Mouse (Mus musculus): ENCODE measurements around the gene Bak1.

The Bak1 gene

DNA sequence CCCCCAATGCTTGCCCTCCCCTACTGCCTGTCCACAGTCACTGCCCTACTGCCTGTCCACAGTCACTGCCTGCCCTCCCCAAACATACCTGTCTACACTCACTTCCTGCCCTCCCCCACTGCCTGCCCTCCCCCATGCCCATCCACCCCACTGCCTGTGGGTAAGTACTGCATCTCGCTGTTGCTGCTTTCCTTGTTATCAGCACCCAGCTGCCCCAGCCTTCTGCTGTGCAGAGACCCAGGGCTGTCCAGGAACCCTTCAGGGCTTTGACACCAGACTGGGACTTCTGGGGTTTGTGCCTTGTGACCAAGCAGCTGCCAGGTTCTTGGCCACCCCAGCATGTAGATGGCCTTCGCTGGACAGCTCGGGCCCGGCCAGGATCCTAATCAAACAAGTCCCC is 5.5 kb downstream of the Bak1 start:
- no peak for DNase-seq (ENCODE audit: extremely low spot score, low read depth, low spot score)

DNA sequence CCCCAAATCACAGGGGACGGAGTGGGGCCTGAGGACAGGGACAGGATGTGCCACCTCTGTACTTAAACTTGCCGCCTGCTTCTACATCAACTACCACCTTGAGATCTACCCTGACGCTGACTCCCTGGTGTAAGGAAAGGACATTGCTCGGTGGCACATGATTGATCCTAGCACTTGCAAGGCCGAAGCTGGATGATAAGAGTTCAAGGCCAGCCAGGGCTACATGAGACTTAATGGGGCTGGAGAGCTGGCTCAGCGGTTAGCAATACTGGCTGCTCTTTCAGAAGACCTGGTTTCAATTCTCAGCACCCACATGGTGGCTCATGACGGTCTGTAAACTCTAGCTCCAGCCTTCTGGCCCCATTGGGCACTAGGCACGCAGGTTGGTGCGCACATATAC is 7.1 kb downstream of the Bak1 start:
- DNase-seq (ENCODE audit: extremely low spot score, low read depth, low spot score), result no peak

DNA sequence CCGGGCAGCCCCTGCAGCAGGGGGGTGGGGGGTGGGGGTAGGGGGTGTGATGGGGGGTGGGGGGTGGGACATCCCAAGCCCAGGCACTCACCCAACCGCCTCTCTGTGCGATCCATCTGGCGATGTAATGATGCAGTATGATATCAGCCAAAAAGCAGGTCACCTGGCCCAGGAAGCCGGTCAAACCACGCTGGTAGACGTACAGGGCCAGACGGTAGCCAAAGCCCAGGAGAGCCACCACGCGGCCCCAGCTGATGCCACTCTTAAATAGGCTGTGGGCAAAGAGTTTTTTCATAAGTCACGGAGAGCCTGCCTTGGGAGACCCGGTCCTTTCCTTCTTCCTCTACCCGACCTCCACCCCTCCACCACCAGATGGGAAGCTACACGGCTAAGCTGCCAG is 7.7 kb downstream of the Bak1 start:
- no peak for DNase-seq (ENCODE audit: extremely low spot score, low read depth, low spot score)

DNA sequence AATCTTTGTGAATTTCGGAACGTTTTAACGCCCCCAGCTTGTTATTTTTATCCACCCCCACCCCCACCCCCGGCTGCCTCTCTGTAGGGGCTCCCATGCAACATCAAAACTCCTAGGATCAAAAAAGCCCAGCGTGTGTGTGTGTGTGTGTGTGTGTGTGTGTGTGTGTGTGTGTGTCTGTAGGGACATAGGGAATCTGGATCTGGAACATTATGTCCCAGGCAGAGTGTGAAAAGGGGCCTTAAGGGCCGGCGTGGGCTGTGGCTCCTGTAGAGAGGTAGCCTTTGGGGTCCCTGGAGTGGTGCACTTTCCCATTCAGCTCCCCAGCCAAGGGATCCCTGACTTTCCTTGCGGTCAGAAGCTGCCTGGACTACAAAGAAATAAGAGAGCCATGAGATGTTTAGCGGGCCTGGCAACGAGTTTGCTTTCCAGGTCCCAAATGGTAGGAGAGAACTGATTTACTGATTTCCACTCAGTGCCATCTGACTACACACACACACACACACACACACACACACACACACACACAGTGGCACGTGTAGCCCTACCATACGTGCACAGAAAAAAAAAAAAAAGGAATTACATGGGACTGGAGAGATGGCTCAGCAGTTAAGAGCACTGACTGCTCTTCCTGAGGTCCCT is 10.1 kb downstream of the Bak1 start:
- no peak for DNase-seq (ENCODE audit: extremely low spot score, low read depth, low spot score)

DNA sequence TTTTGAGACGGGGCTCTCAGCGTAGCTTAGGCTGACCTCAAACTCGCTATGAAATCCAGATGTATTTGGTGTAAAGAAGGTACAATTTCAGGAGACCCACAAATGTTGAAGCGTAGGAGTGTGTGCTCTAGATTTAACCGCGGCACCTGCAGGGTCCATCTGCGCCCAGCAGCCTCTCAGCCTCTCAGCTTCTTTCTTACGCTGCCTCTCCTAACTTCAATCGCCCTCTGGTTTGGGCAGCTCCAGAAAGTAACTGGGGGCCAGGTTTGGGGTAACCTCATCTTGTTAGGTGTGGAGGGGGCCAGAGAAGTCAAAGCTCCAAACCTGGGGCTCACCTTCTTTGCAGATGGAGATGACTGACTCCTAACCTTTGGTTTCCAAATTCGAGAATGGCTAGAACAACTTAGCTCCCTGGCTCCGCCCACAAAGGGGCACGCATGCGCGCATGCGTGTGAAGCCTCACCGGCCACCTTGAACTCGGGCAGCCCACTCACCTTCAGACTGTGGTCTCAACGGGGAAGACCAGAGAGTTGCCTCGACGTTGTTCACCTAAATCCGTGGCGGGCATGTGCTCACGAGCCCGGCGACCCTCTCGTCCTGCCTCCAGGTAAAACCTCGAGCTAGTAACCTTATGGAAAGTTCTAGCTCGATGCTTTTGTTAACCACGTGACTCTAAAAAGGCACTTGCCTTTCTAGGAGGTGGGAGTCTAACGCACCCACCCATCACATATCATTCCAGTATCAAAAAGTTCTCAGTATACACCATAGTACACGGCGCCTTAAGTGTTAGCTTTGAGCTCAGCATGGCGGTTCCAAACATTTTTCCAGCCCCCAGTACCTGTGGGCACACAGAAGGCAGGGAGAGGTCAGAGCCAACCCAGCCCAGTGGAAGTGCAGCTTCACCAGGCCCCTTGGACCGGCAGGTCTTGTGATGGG is 11.0 kb downstream of the Bak1 start:
- peak; percentile 82 for DNase-seq (ENCODE audit: extremely low spot score, low read depth, low spot score)

DNA sequence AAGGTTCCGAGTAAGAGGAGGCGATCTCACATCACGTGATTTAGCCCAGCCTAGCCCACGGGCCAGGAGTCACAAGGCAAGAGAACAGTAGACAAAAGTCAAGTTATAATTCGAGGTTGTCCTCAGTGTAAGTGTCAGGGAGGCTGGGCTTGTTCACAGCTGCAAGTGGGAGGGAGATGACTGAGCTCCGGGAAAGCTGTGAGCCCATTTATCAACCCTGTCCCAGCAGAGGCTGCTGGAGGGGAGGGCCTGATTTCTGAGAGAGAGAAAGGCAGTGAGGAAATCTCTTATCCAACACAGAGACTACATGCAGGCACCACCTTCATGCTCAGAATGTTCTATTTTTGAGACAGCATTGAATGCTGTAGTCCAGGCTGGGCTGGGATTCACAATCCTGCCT is 15.9 kb downstream of the Bak1 start:
- DNase-seq (ENCODE audit: extremely low spot score, low read depth, low spot score), result no peak

DNA sequence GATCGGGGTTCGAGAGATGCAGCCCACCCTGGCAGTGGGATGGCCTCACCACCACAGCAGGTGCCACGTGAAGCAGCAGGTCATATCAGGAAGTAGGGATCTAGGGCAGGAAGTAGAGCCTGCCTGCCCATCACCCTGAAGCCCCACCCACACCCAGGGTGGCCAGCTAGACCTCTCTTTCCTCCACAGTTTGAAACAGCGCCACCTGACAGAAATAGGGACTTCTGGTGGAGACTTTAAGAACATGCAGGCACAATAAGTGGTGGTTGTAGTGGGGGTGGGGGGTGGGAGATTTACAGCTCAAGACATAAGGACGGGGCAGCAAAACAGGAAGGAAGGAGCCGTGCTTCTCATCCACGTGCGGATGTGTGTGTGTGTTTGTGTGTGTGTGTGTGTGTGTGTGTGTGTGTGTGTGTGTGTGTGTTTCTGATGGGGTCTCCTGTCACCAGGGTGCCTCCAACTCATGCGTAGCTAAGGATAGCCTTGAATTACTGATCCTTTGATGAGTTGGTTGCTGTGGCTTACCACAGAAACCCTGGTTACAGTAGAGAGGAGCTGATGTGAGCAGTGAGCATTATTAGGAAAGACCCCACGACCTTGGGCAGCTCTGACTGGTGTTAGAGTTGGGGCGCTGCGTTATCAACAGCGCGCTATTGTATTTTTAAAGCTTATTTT is 16.7 kb downstream of the Bak1 start:
- DNase-seq (ENCODE audit: extremely low spot score, low read depth, low spot score), result no peak

DNA sequence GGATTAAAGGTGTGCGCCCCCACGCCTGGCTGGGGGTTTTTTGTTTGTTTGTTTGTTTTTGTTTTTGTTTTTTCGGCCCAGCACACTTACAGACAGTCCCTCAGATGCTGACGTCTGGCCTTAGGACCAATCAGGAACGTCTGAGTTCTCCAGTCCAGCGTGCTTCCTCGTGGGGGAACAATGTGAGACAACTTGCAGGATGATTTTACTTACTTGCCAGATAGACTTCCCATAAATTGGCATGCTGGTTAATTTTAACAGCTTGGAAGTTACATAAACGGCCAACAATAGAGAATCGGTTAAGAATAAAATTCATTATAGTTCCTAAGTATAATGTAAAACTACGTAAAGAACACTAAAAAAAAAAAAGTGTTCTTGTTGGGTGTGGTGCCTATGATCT is 17.6 kb downstream of the Bak1 start:
- no peak for DNase-seq (ENCODE audit: extremely low spot score, low read depth, low spot score)

DNA sequence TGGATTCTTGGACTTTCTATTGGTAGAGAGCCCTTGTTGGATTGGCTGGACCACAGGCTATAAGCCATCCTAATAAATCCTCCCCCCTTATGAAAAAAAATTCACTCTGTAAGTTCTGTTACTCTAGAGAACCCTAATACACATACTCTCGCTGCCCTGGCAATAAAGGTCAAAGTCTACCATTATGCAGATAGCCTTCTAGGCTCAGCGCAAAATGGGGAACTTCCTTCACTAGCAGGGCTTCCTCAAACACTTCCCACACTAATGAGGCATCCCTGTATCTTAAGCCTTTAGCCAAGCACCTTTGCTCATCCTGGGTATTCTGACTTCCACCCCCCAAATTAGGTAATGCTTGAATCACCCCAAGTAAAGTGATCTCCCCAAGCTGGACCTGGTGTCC is 20.5 kb downstream of the Bak1 start:
- no peak for DNase-seq (ENCODE audit: extremely low spot score, low read depth, low spot score)

DNA sequence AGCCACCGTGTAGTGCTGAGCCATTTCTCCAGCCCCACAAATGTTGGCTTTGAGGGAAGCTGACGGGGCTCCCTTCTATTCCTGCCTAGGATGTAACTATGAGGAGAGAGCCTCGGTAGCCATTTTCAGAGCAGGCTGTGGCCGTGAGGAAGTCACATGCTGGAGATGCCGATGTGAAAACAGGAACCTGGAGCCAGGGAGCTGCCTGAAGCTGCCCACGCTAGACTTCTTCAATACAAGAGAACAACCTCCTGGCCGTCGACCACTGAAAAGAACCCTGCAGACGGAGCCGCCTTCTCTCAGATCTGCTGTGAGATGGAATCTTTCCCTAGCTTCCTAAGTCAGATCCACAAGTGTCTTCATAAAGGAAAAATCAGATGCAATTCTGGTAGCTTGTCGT is 23.2 kb downstream of the Bak1 start:
- no peak for DNase-seq (ENCODE audit: extremely low spot score, low read depth, low spot score)

DNA sequence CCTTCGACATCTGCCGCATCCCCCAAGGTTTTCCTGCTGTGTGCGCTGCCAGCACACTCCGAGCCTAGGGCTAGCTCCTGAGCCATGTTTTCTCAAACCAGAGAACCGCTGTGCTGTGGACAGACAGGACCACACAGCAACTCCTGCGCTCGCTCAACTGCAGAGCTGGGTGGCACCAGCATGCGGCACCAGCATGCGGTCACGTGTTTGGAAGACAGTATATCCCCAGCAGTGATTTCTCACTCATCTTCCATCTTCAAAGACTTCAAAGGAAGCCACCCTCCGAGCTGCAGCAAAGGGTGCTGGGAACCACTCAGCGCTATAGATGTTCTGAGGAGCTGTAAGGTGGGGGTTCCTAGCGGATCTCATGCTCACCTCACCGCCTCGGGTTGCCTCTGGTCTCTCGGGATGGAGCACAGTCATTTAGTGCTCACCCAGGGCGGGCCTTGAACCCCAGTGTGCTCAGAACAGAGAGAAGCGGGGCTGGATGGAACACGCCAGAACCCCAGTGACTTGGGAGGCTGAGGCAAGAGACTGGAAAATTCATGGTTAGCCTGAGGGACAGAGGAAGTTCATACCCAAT is 23.8 kb downstream of the Bak1 start:
- DNase-seq (ENCODE audit: extremely low spot score, low read depth, low spot score), result no peak

DNA sequence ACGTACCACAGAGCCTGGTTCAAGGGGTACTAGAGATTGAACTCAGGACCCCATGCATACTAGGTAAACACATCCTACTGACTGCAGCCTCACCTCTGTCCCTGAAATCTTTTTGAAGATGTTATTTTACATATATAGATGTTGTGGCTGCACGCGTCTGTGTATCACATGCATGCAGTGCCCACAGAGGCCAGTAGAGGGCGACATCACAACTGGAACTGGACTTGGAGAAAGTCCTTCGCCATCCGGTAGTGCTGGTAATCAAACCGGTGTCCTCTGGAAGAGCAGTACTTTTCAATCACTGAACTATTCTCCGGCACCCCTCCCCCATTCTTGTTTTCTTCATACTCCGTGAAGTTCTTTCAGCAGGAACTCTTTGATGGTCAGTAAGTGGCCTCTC is 24.4 kb downstream of the Bak1 start:
- no peak for DNase-seq (ENCODE audit: extremely low spot score, low read depth, low spot score)

DNA sequence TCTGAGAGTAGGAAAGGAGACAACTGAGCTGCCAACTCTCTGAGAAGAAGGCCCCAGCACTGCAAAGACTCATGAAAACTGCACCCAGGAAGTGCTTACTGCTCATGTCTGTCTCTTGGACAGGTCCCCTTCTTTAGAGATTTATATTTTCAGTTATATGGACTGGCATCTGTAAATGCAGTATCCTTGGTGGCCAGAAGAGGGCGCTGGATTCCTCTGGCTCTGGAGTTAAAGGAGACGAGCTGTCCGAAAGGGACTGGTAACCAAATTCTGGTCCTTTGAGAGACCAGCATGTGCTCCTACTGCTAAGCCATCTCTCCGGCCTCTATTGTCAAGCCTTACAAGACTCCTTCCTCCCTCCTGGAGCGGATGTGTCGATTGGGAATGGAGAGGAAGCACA is 26.9 kb downstream of the Bak1 start:
- no peak for DNase-seq (ENCODE audit: extremely low spot score, low read depth, low spot score)

DNA sequence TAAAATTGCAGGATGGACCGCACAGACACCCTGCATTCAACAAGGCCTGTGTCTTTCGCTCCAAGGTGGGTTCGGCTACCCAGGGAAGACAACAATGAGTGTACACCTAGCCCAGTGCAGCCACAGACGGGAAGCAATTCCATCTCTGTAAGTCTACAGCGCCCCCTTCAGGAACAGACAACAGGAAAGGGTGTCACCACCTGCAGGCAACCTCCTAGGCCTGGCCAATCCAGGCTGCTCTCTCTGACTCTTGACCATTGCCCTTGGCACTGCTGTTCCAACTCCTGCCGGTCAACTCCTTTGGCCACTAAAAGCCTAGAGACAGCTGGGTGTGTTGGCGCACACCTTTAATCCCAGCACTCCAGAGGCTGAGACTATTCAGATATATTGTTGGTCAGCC is 27.7 kb downstream of the Bak1 start:
- DNase-seq (ENCODE audit: extremely low spot score, low read depth, low spot score), result no peak

DNA sequence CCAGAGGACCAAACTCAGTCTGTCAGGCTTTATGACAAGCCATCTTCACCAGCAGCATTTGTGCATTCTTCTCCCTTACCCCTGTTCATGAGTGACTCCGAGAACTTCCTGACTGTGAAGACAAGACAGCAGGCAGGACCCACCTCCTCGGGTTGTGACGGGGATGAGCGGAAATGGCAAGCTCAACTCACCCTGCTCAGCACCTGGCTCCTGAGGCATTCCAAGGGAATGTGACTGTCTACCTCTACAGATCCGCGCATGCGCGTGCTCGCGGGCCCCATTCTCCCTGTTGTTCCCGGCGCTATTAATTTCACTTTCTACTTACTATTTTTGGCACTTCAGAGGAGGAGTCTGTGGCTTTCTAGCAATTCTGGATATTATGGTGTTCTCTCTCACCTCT is 28.8 kb downstream of the Bak1 start:
- DNase-seq (ENCODE audit: extremely low spot score, low read depth, low spot score), result no peak

DNA sequence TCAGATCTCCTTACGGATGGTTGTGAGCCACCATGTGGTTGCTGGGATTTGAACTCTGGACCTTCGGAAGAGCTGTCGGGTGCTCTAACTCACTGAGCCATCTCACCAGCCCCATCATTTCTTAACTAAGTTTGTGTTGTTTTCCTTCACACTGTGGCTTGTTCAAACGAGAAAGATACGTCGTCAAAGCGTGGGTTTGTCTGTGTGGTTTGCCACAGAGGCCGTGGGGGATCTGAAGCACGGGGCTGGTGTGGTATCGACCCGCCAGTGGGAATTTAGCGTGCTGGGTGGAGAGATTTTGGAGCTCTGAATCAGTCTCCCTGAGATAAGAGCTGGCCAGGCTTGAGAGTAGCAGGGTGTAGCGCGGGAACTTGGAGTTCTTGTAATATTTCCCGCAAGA is 30.5 kb downstream of the Bak1 start:
- DNase-seq (ENCODE audit: extremely low spot score, low read depth, low spot score), result no peak

DNA sequence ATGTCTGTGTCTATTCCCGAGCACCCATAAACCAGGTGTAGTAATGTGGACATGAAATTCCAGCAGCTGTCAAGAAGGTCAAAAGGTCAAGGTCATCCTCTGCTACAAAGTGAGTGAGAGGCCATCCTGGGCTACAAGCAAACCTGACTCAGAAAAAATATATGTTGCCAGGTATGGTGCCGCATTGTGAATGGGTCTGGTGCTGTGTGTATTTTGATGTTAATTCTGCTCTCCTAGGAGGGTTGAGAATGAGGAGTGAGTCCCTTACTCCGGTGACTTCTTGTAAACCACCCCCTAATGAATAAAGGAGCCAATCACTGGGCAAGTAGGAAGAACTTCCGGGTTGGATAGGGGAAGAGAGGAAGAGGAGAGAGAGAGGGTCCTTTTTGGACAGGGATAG is 31.1 kb downstream of the Bak1 start:
- DNase-seq (ENCODE audit: extremely low spot score, low read depth, low spot score), result no peak

DNA sequence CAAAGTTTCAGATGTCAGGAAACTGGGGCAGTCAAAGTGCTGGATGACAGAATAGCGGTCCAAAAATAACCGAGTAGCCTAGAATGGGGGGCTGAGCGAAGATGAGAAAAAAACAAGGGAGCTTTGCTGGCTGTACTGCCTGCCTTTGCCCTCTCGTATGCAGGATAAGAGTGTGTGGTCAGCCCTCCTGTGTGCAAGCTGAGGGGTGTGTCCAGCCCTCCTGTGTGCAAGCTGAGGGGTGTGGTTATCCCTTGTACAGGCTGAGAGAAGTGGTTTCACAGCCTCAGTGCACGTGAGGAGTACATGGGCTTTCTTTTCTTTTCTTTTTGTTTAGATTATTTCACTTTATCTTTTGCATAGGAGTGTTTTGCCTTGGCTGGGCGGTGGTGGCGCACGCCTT is 33.2 kb downstream of the Bak1 start:
- no peak for DNase-seq (ENCODE audit: extremely low spot score, low read depth, low spot score)

DNA sequence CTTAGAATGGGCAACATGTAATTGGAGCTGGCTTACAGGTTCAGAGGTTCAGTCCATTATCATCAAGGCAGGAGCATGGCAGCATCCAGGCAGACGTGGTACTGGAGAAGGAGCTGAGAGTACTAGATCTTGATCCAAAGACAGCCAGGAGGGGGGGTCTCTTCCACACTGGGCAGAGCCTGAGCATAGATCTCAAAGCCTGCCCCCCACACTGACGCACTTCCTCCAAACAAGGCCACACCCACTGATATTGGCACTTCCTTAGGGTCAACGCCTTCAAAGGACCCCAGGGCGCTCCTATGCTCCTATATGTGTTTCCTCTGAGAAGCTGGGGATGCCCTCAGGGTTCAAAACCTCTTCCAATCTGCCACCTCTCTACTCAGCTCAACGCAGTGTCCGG is 33.8 kb downstream of the Bak1 start:
- no peak for DNase-seq (ENCODE audit: extremely low spot score, low read depth, low spot score)

DNA sequence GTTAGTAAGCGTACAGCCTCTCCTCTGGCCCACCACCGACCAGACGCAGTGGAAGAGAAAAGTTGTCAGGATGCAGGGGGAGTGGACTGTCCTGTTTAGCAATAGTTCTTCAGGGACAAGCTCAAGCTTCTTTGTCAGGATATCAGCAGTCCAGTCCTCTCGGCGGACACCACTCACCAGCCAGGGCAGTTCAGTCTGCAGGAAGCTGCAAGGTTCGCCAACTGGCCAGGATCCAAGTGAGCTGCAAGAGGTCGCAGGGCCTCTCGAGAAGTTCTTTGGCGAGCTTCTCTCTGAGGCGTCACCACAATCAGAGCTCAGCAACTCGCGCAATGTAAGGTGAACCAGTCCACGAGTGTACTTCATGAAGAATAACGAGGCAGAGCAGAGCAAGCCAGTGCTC is 34.4 kb downstream of the Bak1 start:
- no peak for DNase-seq (ENCODE audit: extremely low spot score, low read depth, low spot score)

DNA sequence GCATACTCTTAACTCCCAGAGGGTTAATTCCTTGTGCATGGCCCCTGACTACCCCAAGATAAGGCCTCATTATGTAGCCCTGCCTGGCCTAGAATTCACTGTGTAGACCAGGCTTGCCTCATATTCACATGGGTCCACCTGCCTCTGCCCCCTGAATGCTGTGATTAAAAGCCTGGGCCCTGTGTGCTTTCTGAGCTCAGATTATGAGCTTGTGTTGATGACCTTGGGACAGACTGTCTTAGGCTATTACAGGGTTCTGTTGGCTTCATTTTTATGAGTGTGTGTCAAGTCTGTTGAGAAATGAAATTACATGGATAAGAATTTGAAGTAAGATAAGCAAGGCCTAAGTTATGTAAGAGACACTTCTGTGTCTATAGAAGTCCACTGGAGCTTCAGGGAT is 38.3 kb downstream of the Bak1 start:
- no peak for DNase-seq (ENCODE audit: extremely low spot score, low read depth, low spot score)

Data from hindlimb bud, embryonic 11.5 days (tissue).